Mouse (Mus musculus): ENCODE measurements at regions not wholly inside any gene's neighbourhood (a gene's known extent, or its start where the extent isn't known, plus 50 kb on each side); places are given as distances from the start of the nearest gene placed in this dataset.
"Not testable (repeated sequence)": the region's sequence is repeated elsewhere in the genome, so short reads cannot be mapped to it uniquely, and the experiment has no call there.

DNA sequence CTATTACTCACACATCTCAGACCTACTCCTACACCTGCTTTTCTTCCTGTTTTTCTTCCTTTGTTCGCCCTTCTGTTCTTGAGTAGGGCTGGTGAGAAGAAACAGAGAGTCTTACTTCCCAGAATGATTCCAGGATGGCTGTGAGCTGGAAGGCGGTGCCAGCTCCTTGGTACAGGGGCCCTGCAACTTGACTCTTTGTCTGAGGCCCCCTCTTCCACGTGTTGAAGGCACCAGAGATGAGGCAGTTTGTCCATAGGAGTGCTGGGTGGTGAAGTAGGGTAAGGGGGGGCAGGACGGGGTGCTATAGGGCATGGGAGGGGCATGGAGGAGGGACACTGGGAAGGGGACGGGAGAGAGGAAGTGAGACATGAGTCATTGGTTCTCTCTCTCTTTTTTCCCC, 60.8 kb downstream of the Dmrta2 start:
- DNase-seq (ENCODE audit: low spot score) = no peak

GRCm38 (mm10) chr4:110044851-110045618, 67.2 kb downstream of the Dmrta2 start:
- no peak for DNase-seq (ENCODE audit: low spot score)

- DNase-seq (ENCODE audit: low spot score) = no peak
These were observed 67.9 kb downstream of the Dmrta2 start for GRCm38 (mm10) chr4:110045651-110046269.

GRCm38 (mm10) chr4:110046270-110046651, 68.4 kb downstream of the Dmrta2 start:
- DNase-seq (ENCODE audit: low spot score) = no peak

DNA sequence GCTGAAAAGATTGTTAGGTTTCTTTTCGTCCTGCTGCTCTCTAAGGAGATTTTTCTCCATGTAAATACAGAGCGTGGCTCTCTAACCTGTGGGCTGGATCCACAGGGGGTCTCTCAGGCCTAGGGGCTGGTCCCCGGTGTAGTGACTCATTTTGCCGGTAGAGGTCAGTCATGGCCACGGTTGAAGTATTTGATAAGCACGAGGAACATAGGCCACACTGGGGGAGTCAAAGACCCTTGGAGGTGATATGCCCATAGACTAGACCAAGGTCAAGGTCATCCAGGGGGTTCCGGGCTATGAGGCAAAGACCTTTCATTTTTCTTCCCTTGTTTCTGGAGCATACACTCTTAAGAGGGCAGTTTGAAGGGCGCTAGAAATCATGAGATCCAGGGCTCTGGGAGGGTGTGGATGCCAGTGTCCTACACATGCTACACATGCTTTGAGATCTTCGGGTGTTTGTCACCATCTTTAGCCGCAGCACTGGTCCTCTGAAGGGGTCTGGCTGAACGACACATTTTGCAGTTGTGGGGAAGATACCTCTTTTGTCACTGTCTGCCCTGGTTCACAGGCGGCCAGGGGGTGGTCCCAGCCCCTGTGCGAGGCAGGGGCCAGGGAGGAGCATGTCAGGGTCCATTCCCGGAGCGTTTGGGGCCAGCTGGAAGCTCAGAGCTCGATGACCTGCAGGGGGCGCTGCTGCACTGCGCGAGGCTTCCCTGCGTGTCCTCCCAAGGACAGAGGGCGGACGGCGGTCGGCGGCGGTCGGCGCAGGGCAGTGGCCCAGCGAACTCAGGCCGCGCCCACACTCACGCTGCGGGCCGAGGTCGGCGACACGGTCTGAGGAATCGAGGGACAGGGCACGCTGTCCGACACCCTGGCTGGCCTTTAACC, 72.8 kb downstream of the Dmrta2 start:
- DNase-seq (ENCODE audit: low spot score) = peak; percentile 68

GRCm38 (mm10) chr4:110051281-110051665, 73.4 kb downstream of the Dmrta2 start:
- DNase-seq (ENCODE audit: low spot score) = no peak

- DNase-seq (ENCODE audit: low spot score) = no peak
These were observed 74.0 kb downstream of the Dmrta2 start for GRCm38 (mm10) chr4:110051872-110052271.

DNA sequence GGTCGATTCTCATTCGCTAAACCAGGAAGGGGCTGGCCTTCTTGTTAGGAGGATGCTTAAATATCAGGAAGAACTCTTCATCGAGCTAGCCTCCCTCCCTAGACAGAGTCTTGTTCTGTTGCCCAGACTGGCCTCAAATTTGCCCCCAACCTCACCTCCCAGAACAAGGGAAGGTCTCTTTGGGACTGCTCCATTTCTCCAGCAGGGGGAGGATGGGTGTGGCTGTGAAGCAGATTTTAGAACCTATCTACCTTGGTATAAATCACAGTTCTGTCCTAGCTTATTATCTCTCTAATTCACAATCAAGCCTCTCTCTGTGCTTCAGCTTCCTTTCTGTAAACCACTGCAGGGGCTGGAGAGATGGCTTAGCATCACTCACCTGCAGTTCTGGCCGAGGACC, 75.1 kb downstream of the Dmrta2 start:
- DNase-seq (ENCODE audit: low spot score) = no peak

DNA sequence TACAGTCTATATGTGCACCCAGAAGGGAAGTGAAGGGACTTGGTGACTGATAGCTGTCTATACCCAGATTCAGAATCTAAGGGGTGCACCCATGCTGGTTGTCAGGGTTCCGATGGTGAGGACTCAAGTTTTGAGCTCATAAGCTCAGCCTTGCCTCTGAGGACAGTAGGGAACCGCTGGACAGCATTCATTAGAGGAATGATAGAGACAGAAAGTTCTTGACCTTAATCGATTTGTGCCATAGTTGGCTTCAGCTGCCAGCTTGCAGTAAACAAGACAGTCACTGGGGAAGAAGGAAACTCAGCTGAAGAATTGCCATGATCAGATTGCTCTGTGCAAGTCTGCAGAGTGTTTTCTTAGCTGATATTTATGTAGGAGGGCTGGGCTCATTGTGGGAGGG, 96.0 kb downstream of the Dmrta2 start:
- no peak for DNase-seq (ENCODE audit: low spot score)

GRCm38 (mm10) chr4:110083371-110083770, 105.5 kb downstream of the Dmrta2 start:
- DNase-seq (ENCODE audit: low spot score) = no peak

DNA sequence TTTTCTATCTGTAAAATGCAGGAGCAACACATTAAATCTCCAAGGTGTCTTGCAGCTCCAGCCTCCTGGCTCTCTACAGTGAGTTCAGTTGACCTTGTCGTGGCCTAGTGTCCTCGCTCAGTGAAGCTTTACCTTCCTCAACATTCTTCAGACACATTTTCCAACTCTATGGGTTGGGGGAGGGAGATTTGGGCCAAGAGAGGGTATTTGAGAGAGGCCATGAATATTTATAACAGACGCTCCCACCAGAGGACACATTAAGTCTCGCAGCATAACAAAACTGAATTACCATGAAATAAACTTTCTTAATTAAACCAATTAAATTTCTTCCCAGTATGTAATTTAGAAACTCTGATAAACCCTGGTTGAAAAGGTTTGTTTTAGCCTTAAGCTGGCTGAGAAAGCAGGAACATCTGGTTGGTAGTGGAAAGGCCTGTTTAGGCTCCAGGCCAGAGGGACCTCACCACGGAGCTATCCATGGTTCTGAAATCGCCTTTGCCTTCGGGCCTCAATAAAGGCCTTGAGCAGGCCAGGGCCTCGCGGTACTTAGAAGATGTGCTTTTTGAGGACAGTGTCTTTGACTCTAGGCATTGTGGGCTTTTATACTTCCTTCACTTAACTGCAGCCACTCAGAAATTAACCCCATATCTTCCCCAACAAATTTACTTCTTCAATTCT, 109.9 kb downstream of the Dmrta2 start:
- DNase-seq (ENCODE audit: low spot score) = no peak

DNA sequence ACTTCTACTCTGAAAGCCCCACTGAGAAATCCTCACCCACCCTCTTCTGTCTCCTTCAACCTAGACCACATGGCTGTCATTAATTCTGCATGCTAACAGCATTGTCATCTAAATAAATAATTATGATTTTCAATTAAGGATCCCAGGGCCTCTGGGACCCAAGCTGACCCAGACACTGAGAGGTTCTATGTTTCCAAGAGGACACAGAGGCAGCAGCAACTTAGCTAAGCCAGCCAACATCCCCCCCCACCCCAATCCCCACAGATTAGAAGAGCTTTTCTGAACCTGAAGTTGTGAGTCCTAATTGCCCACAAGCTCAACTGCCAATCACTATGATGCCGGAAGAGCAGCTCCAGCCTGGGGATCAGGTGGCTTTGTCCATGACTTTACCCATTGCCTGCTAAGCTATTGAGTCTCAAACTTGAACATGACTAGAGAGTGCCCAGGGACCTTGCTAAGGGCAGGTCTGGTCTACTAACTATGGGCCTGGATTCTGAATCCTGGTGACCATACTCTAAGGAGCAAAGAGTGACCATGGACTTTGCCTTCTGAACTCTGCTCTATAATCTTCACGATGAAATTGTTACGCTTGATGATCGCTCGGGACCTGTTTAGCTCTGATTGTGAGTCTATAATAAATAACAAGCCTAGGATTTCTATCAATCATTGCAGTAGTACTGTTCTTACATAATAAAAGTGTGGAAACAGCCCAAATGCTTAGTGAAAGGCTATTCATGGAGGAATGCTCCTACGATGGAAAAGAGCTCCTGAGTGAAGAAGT, 115.4 kb downstream of the Dmrta2 start:
- DNase-seq (ENCODE audit: low spot score) = no peak

- no peak for DNase-seq (ENCODE audit: low spot score)
These were observed 116.7 kb downstream of the Dmrta2 start for GRCm38 (mm10) chr4:110094541-110094940.

GRCm38 (mm10) chr4:110095760-110096593, 118.1 kb downstream of the Dmrta2 start:
- no peak for DNase-seq (ENCODE audit: low spot score)

DNA sequence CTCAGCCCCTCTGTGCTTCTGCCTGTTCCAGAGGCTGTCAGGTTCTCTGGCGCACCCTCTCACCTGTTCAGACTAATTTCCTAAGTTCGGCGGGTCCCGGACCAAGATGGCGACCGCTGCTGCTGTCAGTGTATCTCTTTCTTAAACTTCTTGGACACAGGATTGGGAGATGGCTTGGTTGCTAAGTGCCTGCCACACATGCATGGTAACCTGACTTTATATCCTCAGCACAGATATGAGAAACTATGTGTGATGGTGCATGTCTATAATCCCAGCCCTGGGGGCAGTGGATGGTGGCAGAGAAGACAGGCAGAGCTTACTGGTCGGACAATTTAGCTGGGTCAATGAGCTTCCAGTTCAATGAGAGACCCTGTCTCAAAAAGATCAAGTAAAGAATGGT, 126.3 kb downstream of the Dmrta2 start:
- DNase-seq (ENCODE audit: low spot score) = not testable (repeated sequence)

DNA sequence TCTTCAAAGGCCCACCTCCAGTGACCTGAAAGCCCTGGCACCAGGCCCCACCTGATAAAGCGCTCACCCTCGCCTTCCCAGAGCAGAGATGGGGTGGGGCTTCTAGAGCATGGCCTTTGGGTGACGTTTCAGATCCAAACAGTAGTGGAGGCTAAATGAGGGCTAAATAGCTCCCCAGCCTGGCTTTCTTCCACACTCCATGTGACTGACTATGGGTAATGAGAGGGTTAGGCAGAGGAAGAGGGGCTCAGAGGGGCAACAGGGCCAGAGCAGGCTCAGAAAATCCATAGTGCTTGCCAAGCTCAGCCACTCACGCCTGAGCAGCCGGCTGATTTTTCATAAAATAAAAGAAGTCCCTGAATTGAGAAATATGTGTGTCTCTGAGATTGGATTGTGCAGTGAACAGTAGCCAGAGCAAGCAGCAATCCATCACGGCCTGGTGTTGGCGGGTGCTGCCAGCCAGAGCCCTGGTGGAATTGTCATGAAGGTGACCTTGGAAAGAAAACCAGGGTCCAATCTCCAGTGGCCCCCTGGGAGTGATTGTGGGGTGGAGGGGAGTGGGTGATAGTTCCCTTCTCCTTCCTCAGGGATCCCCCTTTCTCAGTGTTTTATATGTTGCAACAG, 128.9 kb downstream of the Dmrta2 start:
- DNase-seq (ENCODE audit: low spot score) = no peak

- DNase-seq (ENCODE audit: low spot score) = no peak
These were observed 141.6 kb downstream of the Dmrta2 start for GRCm38 (mm10) chr4:110119438-110119837.

DNA sequence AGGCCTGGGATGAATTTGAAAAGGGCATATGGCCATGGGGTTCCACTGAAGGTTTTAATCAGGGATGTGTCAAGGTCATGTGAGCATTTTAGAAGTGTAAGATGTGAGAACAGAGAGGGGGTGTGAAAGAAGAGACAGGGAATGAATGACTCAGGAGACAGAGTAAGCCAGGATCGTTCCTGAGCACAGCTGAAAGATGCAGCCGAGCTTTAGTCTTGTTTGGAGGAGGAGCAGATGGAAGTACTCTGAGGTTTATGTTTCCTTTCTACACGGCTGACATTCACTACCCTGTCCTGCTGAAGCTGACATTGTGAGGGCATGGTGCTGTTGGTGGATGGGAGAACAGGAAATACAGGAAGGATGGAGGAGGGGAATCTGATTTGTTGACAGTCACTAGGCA, 142.0 kb downstream of the Dmrta2 start:
- no peak for DNase-seq (ENCODE audit: low spot score)

- no peak for DNase-seq (ENCODE audit: low spot score)
These were observed 142.9 kb downstream of the Dmrta2 start for GRCm38 (mm10) chr4:110120761-110121160.

GRCm38 (mm10) chr4:110121447-110121846, 143.6 kb downstream of the Dmrta2 start:
- no peak for DNase-seq (ENCODE audit: low spot score)

All from urinary bladder, adult 2 months (tissue).